Mouse (Mus musculus): ENCODE measurements around the gene B4gat1.
"Not testable (repeated sequence)": the region's sequence is repeated elsewhere in the genome, so short reads cannot be mapped to it uniquely, and the experiment has no call there.

B4gat1 gene

GRCm38 (mm10) chr19:5038709-5039156 lies at the start of gene B4gat1, which contains the start of gene AC124502.3:
Gene B4gat1, plus strand, starts transcription at chr19:5038826.
Gene AC124502.3, plus strand, starts transcription at chr19:5038891.
- peak; percentile 78 to 79 for DNase-seq

- peak; percentile 61 to 62 for DNase-seq
These were observed 49.6 kb upstream of the B4gat1 start for GRCm38 (mm10) chr19:4989013-4989412.

GRCm38 (mm10) chr19:4989434-4990255 lies 49.0 kb upstream of the B4gat1 start:
- no peak for DNase-seq

DNA sequence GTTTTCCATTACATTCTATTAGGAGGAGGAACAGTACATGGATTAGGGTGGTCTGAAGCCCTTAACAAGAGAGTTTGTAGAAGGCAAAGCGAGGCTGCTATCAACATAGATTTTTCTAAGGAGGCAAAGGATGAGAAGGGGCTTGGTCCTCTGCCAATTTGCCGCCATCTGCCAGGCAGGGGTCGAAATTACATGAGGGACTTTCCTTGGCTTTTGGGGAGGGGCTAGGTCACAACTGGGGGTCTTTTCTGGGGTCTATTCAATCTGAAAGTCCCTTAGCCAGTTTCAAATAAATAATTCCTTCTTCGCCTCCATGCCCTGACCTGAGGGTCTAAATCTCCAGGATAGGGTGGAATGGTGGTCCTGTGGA lies 48.4 kb upstream of the B4gat1 start, which contains the start of gene Npas4:
TSS of gene Npas4 (minus strand) at position 61 of the 370 bp plus-strand sequence.
- DNase-seq = no peak

DNA sequence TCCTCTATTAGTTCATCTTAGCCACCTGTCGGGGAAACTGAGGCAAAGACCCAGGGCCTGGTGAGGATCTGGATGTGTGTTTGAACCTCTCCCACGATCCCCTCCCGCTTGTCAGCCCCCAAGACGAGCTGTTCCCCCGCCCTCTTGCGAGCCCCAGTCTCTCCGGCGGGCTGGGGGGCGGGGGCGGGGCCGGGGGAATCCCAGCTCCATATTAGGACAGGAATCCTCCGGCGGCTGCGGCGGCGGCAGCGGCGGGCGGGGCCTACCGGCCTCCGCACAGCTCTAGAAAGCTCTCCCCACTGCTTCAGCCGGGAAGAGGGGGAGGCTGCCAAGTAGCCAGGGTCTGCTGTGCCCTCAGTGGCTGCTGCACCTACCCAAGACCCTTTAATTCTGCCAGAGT lies 47.9 kb upstream of the B4gat1 start:
- DNase-seq = no peak

DNA sequence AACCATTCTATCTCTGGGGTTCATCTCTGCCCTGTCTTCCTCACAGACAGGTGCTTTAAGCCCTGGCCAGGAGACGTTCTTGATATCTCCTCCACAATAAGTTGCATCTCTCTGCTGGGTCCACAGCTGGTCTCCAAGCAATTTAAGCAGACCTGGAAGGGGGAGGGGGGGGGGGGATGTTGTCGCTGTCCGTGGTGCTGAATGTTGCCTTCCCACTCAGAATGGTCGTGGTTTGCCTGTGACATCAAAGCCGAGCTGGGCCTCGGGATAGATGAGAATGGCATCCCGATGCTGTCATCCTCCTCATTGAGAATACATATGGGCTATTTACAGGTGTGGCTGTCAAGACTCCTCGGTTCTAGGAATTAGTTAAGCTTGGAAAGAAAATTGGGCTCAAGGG lies 46.3 kb upstream of the B4gat1 start:
- no peak for DNase-seq

- DNase-seq = no peak
These were observed 45.7 kb upstream of the B4gat1 start for GRCm38 (mm10) chr19:4992904-4993303.

DNA sequence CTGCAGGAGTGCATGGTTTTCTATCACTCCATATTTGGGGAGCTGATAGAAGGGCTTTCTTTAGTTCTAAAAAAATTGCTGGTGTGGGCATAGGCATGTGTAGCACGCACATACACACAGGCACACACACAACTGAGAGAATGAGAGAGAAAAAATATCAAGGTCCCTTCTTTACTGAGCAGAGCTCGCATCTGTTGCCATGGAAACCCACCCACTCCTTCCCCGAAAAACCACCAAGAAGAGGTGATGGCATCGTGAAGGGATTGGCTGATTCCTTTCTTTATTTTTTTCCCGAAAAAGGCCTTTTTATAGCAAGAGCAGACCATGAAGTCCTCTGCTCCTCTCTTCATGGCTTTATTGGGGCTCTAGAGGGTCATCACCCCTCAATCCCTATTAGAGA lies 44.6 kb upstream of the B4gat1 start:
- no peak for DNase-seq

- no peak for DNase-seq
These were observed 39.0 kb upstream of the B4gat1 start for GRCm38 (mm10) chr19:4999445-5000140.

GRCm38 (mm10) chr19:5001666-5002406 lies 36.8 kb upstream of the B4gat1 start:
- DNase-seq = peak; percentile 67 to 75

GRCm38 (mm10) chr19:5003644-5004043 lies 35.0 kb upstream of the B4gat1 start:
- not testable (repeated sequence) for DNase-seq

GRCm38 (mm10) chr19:5004925-5005324 lies 33.7 kb upstream of the B4gat1 start:
- DNase-seq = no peak

DNA sequence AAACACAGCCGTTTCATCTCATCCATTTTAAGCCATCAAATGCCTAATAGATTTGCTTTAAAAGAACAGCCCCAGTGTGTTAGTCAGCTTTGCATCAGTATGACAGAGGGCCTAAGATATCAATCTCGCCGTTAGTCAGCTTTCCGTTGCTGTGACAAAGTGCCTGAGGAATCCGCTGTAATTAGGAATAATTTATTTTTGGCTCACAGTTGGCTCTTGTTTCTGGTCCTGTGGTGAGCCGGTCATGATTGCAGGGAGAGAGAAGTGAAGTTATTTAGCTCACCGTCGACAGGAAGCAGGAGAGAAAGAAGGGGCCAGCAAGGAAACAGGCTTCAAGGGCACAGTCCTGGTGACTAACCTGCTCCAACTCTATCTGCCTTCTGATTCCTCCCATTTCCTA lies 25.5 kb upstream of the B4gat1 start:
- DNase-seq = no peak

DNA sequence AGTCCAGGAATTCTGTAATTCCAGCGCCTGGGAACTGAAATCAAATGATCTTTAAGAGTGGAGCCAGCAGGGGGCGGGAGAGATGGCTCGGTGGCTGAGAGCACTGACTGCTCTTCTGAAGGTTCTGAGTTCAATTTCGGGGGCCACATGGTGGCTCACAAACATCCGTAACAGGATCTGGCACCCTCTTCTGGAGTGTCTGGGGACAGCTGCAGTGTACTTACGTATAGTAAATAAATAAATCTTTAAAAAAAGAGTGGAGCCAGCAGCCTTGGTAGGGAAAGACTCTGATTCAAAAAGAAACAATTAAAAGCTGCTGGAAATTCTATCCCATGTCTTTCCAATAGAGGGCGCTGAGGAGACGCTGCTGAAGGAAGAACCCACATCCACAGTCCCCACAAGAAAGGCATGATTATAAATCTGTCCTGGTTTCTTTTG lies 23.6 kb upstream of the B4gat1 start:
- no peak for DNase-seq

DNA sequence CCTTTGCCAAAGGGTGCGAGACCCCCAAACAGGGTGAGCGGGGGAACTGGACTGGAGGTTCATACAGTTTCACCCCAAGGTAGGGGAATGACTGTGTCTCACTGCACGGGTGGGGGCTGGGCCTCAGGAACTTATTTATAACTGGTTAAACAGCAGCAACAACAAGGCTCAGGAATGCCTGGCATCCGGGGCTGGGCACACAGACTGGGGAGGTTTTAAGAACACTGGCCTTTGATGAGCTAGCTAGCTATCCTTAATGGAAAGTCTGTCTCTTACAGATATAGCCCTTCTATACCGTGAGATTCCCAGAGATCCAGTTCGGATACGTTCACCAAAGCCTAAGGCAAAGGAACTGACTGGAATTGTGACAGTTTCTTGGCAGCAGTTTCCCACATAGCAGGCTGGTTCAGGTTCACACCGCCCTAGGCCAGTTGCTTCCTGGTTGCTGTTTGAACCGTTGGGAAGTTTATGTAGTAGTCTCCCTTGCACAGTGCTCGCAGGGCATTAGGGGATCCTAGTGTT lies 22.3 kb upstream of the B4gat1 start:
- DNase-seq = no peak

DNA sequence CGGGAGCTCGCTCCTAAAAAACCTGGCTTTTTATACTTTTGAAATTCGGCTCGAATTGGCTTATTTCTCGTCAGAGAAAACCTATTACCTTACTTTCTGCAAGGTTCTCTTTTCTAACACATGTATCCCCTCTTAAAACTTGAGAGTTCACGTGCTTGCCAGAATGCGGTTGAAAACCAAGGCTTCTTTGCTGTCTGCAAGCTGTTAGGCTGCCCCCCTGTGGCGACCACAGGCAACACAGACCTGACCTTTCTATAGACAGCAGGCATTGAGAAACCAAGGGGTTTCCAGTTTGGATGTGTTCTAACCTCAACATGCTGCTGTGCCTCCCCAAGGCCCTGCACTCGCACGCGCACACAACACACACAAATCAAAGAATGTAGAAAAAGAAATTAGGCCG lies 21.8 kb upstream of the B4gat1 start:
- DNase-seq = peak; percentile 43 to 45

- DNase-seq = no peak
These were observed 21.0 kb upstream of the B4gat1 start for GRCm38 (mm10) chr19:5017611-5018010.

- DNase-seq = no peak
These were observed 20.4 kb upstream of the B4gat1 start for GRCm38 (mm10) chr19:5018191-5018590.

- DNase-seq = no peak
These were observed 17.2 kb upstream of the B4gat1 start for GRCm38 (mm10) chr19:5021416-5021815.

GRCm38 (mm10) chr19:5023621-5024479 lies 14.8 kb upstream of the B4gat1 start, which contains the start of gene Slc29a2:
Gene Slc29a2, plus strand, starts transcription at chr19:5023860.
- peak; percentile 81 to 83 for DNase-seq

DNA sequence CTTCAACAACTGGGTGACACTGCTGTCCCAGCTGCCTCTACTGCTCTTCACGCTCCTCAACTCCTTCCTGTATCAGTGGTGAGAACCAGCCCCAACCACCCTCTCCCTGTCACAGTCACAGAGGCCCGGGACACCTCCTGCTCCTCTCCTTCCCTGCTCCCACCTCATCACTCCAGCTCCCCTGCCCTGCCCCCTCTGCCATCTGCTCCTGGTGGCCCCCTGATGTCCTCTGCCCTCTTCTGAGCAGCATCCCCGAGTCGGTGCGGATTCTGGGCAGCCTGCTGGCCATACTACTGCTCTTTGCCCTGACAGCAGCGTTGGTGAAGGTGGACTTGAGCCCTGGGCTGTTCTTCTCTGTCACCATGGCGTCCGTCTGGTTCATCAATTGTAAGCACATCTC lies 12.5 kb upstream of the B4gat1 start:
- no peak for DNase-seq

DNA sequence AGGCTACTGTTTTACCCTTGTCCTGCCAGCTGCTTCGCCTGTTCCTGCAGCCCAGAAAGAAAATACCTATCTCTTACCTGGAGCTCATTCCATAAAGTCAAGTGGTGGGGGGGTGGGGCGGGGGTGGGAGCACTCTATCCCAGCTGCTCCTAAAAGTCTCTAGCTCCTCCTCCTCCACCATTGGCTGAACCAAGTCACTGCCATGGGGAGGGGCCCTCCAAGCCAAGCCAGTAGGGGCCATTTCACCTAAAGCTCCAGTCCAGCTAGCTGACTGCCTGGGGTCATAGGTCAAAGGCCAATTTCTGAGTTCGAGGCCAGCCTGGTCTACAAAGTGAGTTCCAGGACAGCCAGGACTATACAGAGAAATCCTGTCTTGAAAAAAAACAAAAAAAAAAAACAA lies 5.9 kb upstream of the B4gat1 start:
- DNase-seq = no peak

All from thymus, adult 18-20 months (tissue).